Mouse (Mus musculus) midbrain, embryonic 14.5 days (tissue): ENCODE data around the gene 4930432M17Rik. TPM values are rescaled to one million over a fixed set of nuclear protein-coding genes. Genes with fewer than 3 reads are reported as not detected.

ENCODE experiments used
- ATAC-seq: fragments of 200-750 bp; cut with Nextera tagmentation; 2 replicates; pipeline ENCODE4 v1.8.0; 2017; ENCODE audit warnings: moderate number of reproducible peaks, moderate library complexity; ENCODE audit not compliant: low FRiP score, low TSS enrichment
- DNase-seq: peaks from one replicate; pipeline ENCODE4 v3.0.0-alpha.2; 2015
- H3K27ac ChIP-seq: fragments of 300-500 bp; sonication (generic); replicated peaks from 2 replicates; pipeline ENCODE4 v1.5.1; 2014; ENCODE audit warnings: mild to moderate bottlenecking, low read depth, low read length, moderate library complexity
- H3K27me3 ChIP-seq: fragments of 300-500 bp; sonication (generic); 2 replicates; pipeline ENCODE4 v1.6.1; 2014; ENCODE audit warnings: low read length, control low read depth, mixed read lengths; ENCODE audit not compliant: control insufficient read depth, insufficient read depth
- H3K36me3 ChIP-seq: fragments of 300-500 bp; sonication (generic); 2 replicates; pipeline ENCODE4 v1.6.1; 2014; ENCODE audit warnings: low read length, control low read depth; ENCODE audit not compliant: control insufficient read depth, insufficient read depth
- H3K4me1 ChIP-seq: fragments of 300-500 bp; sonication (generic); 2 replicates; pipeline ENCODE4 v1.6.1; 2014; ENCODE audit warnings: mild to moderate bottlenecking, antibody characterized with exemption, low read length, control low read depth; ENCODE audit not compliant: control insufficient read depth, insufficient read depth
- H3K4me2 ChIP-seq: fragments of 300-500 bp; sonication (generic); 2 replicates; pipeline ENCODE4 v1.6.1; 2014; ENCODE audit warnings: mild to moderate bottlenecking, low read length, moderate library complexity
- H3K4me3 ChIP-seq: fragments of 300-500 bp; sonication (generic); replicated peaks from 2 replicates; pipeline ENCODE4 v1.5.1; 2014; ENCODE audit warnings: low read depth, low read length
- H3K9ac ChIP-seq: fragments of 300-500 bp; sonication (generic); replicated peaks from 2 replicates; pipeline ENCODE4 v1.6.1; 2014; ENCODE audit warnings: mild to moderate bottlenecking, low read length, moderate library complexity
- H3K9me3 ChIP-seq: fragments of 300-500 bp; sonication (generic); 2 replicates; pipeline ENCODE4 v1.6.1; 2016; ENCODE audit warnings: low read length, control low read depth, mixed read lengths; ENCODE audit not compliant: control insufficient read depth
- WGBS: fragments of 180-500 bp; shearing (Covaris S2); extraction: QIAGEN DNeasy Blood & Tissue Kit; methylation state at CpG from one replicate; pipeline ENCODE4 v1.1.7; 2014; 5-methylcytosine and 5-hydroxymethylcytosine counted together
- polyA plus RNA-seq: library from polyadenylated mRNA; unstranded; fragments of >200 nt; fragmentation: Nextera tagmentation; extraction: Ambion mirVana; gene quantifications from 2 replicates; pipeline ENCODE4 v1.2.1, GENCODE M21; 2014

The 4930432M17Rik gene
- polyA plus RNA-seq, 1 experiment from 2014 or later: not detected

- DNase-seq: no peak
- no peak overlapping the region for H3K27ac ChIP-seq
- no peak for ATAC-seq
Measured at GRCm38 (mm10) chr3:121706087-121706486, 35.5 kb downstream of the 4930432M17Rik start.

GRCm38 (mm10) chr3:121707106-121707505, 36.5 kb downstream of the 4930432M17Rik start:
- Histone ChIP-seq H3K4me2 (no peak overlapping the region), H3K4me3 (no peak overlapping the region), H3K27me3 (no peaks in the 10 kb centered on the region), H3K27ac (no peak overlapping the region), H3K36me3 (no peaks in the 10 kb centered on the region), H3K4me1 (no peaks in the 10 kb centered on the region), H3K9ac (no peak overlapping the region), H3K9me3 (no peaks in the 10 kb centered on the region)
- DNase-seq (no peak), ATAC-seq (no peak)
- 93% methylated on average over 4 of the region's 4 CpGs for WGBS

More at GRCm38 (mm10) chr3:121706087-121706486, 35.5 kb downstream of the 4930432M17Rik start:
- H3K9ac ChIP-seq: no peak overlapping the region
- H3K9me3 ChIP-seq: no peaks in the 10 kb centered on the region
- peaks cover 9% of the 10 kb centered on the region for H3K4me1 ChIP-seq
- WGBS: 73% methylated on average over 5 of the region's 5 CpGs
- H3K4me2 ChIP-seq: no peak overlapping the region
- no peak overlapping the region for H3K4me3 ChIP-seq
- H3K27me3 ChIP-seq: no peaks in the 10 kb centered on the region
- H3K36me3 ChIP-seq: no peaks in the 10 kb centered on the region

GRCm38 (mm10) chr3:121710894-121711531, 40.5 kb downstream of the 4930432M17Rik start:
- ATAC-seq (no peak), DNase-seq (no peak)
- no peak overlapping the region for H3K4me2 ChIP-seq
- H3K9ac ChIP-seq: no peak overlapping the region
- H3K4me3 ChIP-seq: no peak overlapping the region
- H3K27me3 ChIP-seq: no peaks in the 10 kb centered on the region
- no peak overlapping the region for H3K27ac ChIP-seq
- no peaks in the 10 kb centered on the region for H3K9me3 ChIP-seq
- no peaks in the 10 kb centered on the region for H3K36me3 ChIP-seq
- H3K4me1 ChIP-seq: no peaks in the 10 kb centered on the region
- 89% methylated on average over 7 of the region's 7 CpGs for WGBS

GRCm38 (mm10) chr3:121712222-121712621, 41.7 kb downstream of the 4930432M17Rik start:
- Histone ChIP-seq H3K27me3 (no peaks in the 10 kb centered on the region), H3K4me3 (no peak overlapping the region), H3K36me3 (no peaks in the 10 kb centered on the region), H3K9ac (no peak overlapping the region), H3K4me2 (no peak overlapping the region), H3K4me1 (no peaks in the 10 kb centered on the region), H3K9me3 (no peaks in the 10 kb centered on the region), H3K27ac (no peak overlapping the region)
- no peak for DNase-seq
- WGBS: 74% methylated on average over 4 of the region's 4 CpGs
- ATAC-seq: no peak

GRCm38 (mm10) chr3:121713151-121713701, 42.7 kb downstream of the 4930432M17Rik start:
- 74% methylated on average over 17 of the region's 17 CpGs for WGBS
- ATAC-seq (no peak), DNase-seq (no peak)
- no peak overlapping the region for H3K9ac ChIP-seq
- H3K4me1 ChIP-seq: no peaks in the 10 kb centered on the region
- H3K9me3 ChIP-seq: no peaks in the 10 kb centered on the region
- H3K27ac ChIP-seq: no peak overlapping the region
- H3K27me3 ChIP-seq: no peaks in the 10 kb centered on the region
- H3K4me3 ChIP-seq: no peak overlapping the region
- H3K4me2 ChIP-seq: no peak overlapping the region
- no peaks in the 10 kb centered on the region for H3K36me3 ChIP-seq

- ATAC-seq (no peak), DNase-seq (no peak)
- no peaks in the 10 kb centered on the region for H3K4me1 ChIP-seq
- no peak overlapping the region for H3K4me2 ChIP-seq
- no peaks in the 10 kb centered on the region for H3K9me3 ChIP-seq
- H3K36me3 ChIP-seq: no peaks in the 10 kb centered on the region
- H3K4me3 ChIP-seq: no peak overlapping the region
- no peaks in the 10 kb centered on the region for H3K27me3 ChIP-seq
- 82% methylated on average over 8 of the region's 8 CpGs for WGBS
- H3K9ac ChIP-seq: no peak overlapping the region
- no peak overlapping the region for H3K27ac ChIP-seq
Measured at GRCm38 (mm10) chr3:121713816-121714215, 43.3 kb downstream of the 4930432M17Rik start.

GRCm38 (mm10) chr3:121714461-121714860, 43.9 kb downstream of the 4930432M17Rik start:
- 86% methylated on average over 2 of the region's 2 CpGs for WGBS
- no peak for DNase-seq
- H3K4me2 ChIP-seq: no peak overlapping the region

GRCm38 (mm10) chr3:121715336-121715735, 44.8 kb downstream of the 4930432M17Rik start:
- no peak for ATAC-seq
- H3K27ac ChIP-seq: no peak overlapping the region
- no peaks in the 10 kb centered on the region for H3K36me3 ChIP-seq
- H3K4me3 ChIP-seq: no peak overlapping the region
- no peak overlapping the region for H3K9ac ChIP-seq
- DNase-seq: no peak
- no peak overlapping the region for H3K4me2 ChIP-seq
- H3K9me3 ChIP-seq: no peaks in the 10 kb centered on the region
- no peaks in the 10 kb centered on the region for H3K27me3 ChIP-seq
- H3K4me1 ChIP-seq: no peaks in the 10 kb centered on the region

More at GRCm38 (mm10) chr3:121714461-121714860, 43.9 kb downstream of the 4930432M17Rik start:
- no peaks in the 10 kb centered on the region for H3K27me3 ChIP-seq
- H3K36me3 ChIP-seq: no peaks in the 10 kb centered on the region
- H3K9me3 ChIP-seq: no peaks in the 10 kb centered on the region
- ATAC-seq: no peak
- H3K4me3 ChIP-seq: no peak overlapping the region
- H3K4me1 ChIP-seq: no peaks in the 10 kb centered on the region
- no peak overlapping the region for H3K27ac ChIP-seq
- H3K9ac ChIP-seq: no peak overlapping the region
